Mouse (Mus musculus) liver, postnatal 0 days (tissue): ENCODE results near the gene Nr6a1. TPM values are rescaled to one million over a fixed set of nuclear protein-coding genes. Genes with fewer than 3 reads are reported as not detected.
A peak's percentile ranks its signal among the peaks of the same experiment; 100 is the strongest.

Experiments
- ATAC-seq: fragments of 200-750 bp; cut with Nextera tagmentation; 2 replicates; pipeline ENCODE4 v1.8.0; 2017; ENCODE audit warnings: mild to moderate bottlenecking, moderate library complexity
- DNase-seq: peaks from one replicate; pipeline ENCODE4 v3.0.0-alpha.2; 2016
- H3K27ac ChIP-seq: fragments of 300-500 bp; sonication (generic); 2 replicates; pipeline ENCODE4 v1.5.1; 2014; ENCODE audit warnings: antibody characterized with exemption, moderate library complexity, mild to moderate bottlenecking, low read depth
- H3K27me3 ChIP-seq: fragments of 300-500 bp; sonication (generic); 2 replicates; pipeline ENCODE4 v1.6.1; 2014; ENCODE audit warnings: low read length, control low read depth, mixed read lengths; ENCODE audit not compliant: insufficient read depth
- H3K36me3 ChIP-seq: fragments of 300-500 bp; sonication (generic); replicated peaks from 2 replicates; pipeline ENCODE4 v1.6.1; 2014; ENCODE audit warnings: mild to moderate bottlenecking, control low read depth, low read length, moderate library complexity, mixed read lengths; ENCODE audit not compliant: insufficient read depth
- H3K4me1 ChIP-seq: fragments of 300-500 bp; sonication (generic); 2 replicates; pipeline ENCODE4 v1.6.1; 2014; ENCODE audit warnings: antibody characterized with exemption, mild to moderate bottlenecking, control low read depth; ENCODE audit not compliant: insufficient read depth
- H3K4me2 ChIP-seq: fragments of 300-500 bp; sonication (generic); 2 replicates; pipeline ENCODE4 v1.6.1; 2014; ENCODE audit warnings: low read depth, mild to moderate bottlenecking, low read length, moderate library complexity, mixed read lengths
- H3K4me3 ChIP-seq: fragments of 300-500 bp; sonication (generic); 2 replicates; pipeline ENCODE4 v1.5.1; 2014; ENCODE audit warnings: low read depth, low read length
- H3K9ac ChIP-seq: fragments of 300-500 bp; sonication (generic); replicated peaks from 2 replicates; pipeline ENCODE4 v1.6.1; 2014; ENCODE audit warnings: mild to moderate bottlenecking, moderate library complexity
- H3K9me3 ChIP-seq: fragments of 300-500 bp; sonication (generic); 2 replicates; pipeline ENCODE4 v1.6.1; 2016; ENCODE audit warnings: mild to moderate bottlenecking, control low read depth, low read length, mixed read lengths
- CTCF ChIP-seq: sonication (generic); IDR thresholded peaks from 2 replicates; pipeline ENCODE4 v1.5.1; 2016; ENCODE audit warnings: antibody characterized with exemption, low read depth
- EP300 ChIP-seq: IDR thresholded peaks from 2 replicates; pipeline ENCODE4 v1.6.1; 2016; ENCODE audit warnings: antibody characterized with exemption, low read depth, mild to moderate bottlenecking
- WGBS: fragments of 180-500 bp; shearing (Covaris S2); extraction: QIAGEN DNeasy Blood & Tissue Kit; methylation state at CpG from one replicate; pipeline ENCODE4 v1.1.7; 2014; ENCODE audit not compliant: insufficient replicate concordance; 5-methylcytosine and 5-hydroxymethylcytosine counted together
- polyA plus RNA-seq: library from polyadenylated mRNA; unstranded; fragments of >200 nt; fragmentation: Nextera tagmentation; extraction: Ambion mirVana; gene quantifications from 2 replicates; pipeline ENCODE4 v1.2.1, GENCODE M21; 2015

Gene Nr6a1
- polyA plus RNA-seq, 1 experiment from 2014 or later = 1.1 TPM

GRCm38 (mm10) chr2:38700177-38700576 is 227.3 kb downstream of the Nr6a1 start:
- Histone ChIP-seq H3K4me3 (no peak overlapping the region), H3K27ac (no peak overlapping the region), H3K27me3 (0 out of 2 replicates have a peak, but pooled peaks cover 10% of the 10 kb centered on the region), H3K4me1 (no peaks in the 10 kb centered on the region), H3K9me3 (no peaks in the 10 kb centered on the region), H3K4me2 (no peak overlapping the region), H3K36me3 (no peaks in the 10 kb centered on the region), H3K9ac (no peak overlapping the region)
- DNase-seq (no peak), ATAC-seq (no peak)
- 61% methylated on average over 5 of the region's 5 CpGs for WGBS
- TF ChIP-seq CTCF = no peak
- TF ChIP-seq EP300 = no peak

GRCm38 (mm10) chr2:38698623-38699022 is 228.9 kb downstream of the Nr6a1 start:
- Histone ChIP-seq H3K36me3 (no peaks in the 10 kb centered on the region), H3K27me3 (0 out of 2 replicates have a peak, but pooled peaks cover 7% of the 10 kb centered on the region), H3K27ac (no peak overlapping the region), H3K9ac (no peak overlapping the region), H3K4me1 (no peaks in the 10 kb centered on the region), H3K9me3 (no peaks in the 10 kb centered on the region), H3K4me3 (no peak overlapping the region), H3K4me2 (no peak overlapping the region)
- DNase-seq (no peak), ATAC-seq (no peak)
- no peak for TF ChIP-seq EP300
- no peak for TF ChIP-seq CTCF
- WGBS = 79% methylated on average over 5 of the region's 5 CpGs

GRCm38 (mm10) chr2:38697128-38698120 is 230.1 kb downstream of the Nr6a1 start:
- Histone ChIP-seq H3K27me3 (0 out of 2 replicates have a peak, but pooled peaks cover 7% of the 10 kb centered on the region), H3K27ac (no peak overlapping the region), H3K36me3 (no peaks in the 10 kb centered on the region), H3K9ac (no peak overlapping the region), H3K4me3 (no peak overlapping the region), H3K4me2 (no peak overlapping the region), H3K9me3 (no peaks in the 10 kb centered on the region), H3K4me1 (no peaks in the 10 kb centered on the region)
- ATAC-seq = no peak
- no peak for TF ChIP-seq EP300
- TF ChIP-seq CTCF = no peak
- WGBS = 61% methylated on average over 27 of the region's 27 CpGs
- no peak for DNase-seq

DNA sequence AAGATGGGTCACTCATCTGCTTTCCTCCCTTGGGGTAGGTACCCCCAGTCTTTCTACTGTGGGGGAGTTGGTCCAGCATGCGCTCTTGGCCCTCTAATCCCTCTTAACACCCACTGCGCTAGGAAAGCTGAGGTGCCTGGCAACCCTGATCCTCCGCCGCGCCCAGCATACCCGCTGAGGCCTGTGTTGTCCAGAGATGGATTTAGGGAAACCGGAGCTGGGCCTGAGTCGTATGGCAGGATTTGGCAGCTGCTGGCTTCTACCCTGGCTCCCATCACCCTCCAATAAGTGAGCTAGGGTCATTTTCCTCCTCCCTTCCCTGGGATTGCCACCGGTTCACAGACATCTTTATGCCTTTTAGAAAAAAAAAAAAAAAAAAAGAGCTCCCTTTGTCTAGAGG is 231.7 kb downstream of the Nr6a1 start:
- H3K9me3 ChIP-seq = no peaks in the 10 kb centered on the region
- H3K4me3 ChIP-seq = no peak overlapping the region
- TF ChIP-seq CTCF (no peak), EP300 (no peak)
- H3K4me2 ChIP-seq = no peak overlapping the region
- no peaks in the 10 kb centered on the region for H3K36me3 ChIP-seq
- no peak overlapping the region for H3K9ac ChIP-seq
- no peak for DNase-seq
- H3K27ac ChIP-seq = no peak overlapping the region
- 73% methylated on average over 9 of the region's 9 CpGs for WGBS
- no peak for ATAC-seq
- no peaks in the 10 kb centered on the region for H3K4me1 ChIP-seq
- 0 out of 2 replicates have a peak, but pooled peaks cover 10% of the 10 kb centered on the region for H3K27me3 ChIP-seq

DNA sequence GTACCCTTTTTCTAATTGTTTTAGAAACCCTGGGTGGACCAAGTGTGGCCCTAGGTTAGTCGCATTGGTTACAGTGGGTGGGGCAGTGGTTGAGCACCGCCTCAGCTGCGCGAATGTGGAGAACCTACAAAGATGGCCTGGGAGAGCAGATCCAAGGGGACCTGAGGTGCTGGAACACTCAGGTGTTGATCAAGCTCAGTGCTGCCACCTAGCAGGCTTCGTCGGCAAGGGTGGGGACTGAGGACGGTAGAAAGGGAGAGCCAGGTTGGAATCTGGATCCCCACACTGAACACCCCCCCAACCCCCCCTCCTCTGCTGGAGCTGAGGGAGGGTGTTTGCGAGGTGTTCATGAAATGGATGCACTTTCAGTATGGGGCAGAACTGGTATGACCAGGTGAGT is 235.9 kb downstream of the Nr6a1 start:
- ATAC-seq = no peak
- H3K27me3 ChIP-seq = peaks cover 13% of the 10 kb centered on the region; the same call in 1 of the 2 replicates

GRCm38 (mm10) chr2:38689881-38690280 is 237.6 kb downstream of the Nr6a1 start:
- Histone ChIP-seq H3K27me3 (peaks cover 12% of the 10 kb centered on the region; the same call in 1 of the 2 replicates), H3K9ac (no peak overlapping the region), H3K9me3 (no peaks in the 10 kb centered on the region), H3K4me3 (no peak overlapping the region), H3K36me3 (no peaks in the 10 kb centered on the region), H3K27ac (no peak overlapping the region), H3K4me2 (no peak overlapping the region), H3K4me1 (no peaks in the 10 kb centered on the region)
- ATAC-seq (no peak), DNase-seq (no peak)
- no peak for TF ChIP-seq EP300
- TF ChIP-seq CTCF = no peak
- WGBS = 60% methylated on average over 1 of the region's 1 CpGs

More for the DNA sequence above, 235.9 kb downstream of the Nr6a1 start:
- DNase-seq = peak; percentile 70
- WGBS = 11% methylated on average over 8 of the region's 8 CpGs
- peak; percentile 68 for TF ChIP-seq CTCF
- TF ChIP-seq EP300 = no peak
- H3K27ac ChIP-seq = no peak overlapping the region
- no peak overlapping the region for H3K4me3 ChIP-seq
- H3K9me3 ChIP-seq = no peaks in the 10 kb centered on the region
- H3K4me1 ChIP-seq = no peaks in the 10 kb centered on the region
- H3K9ac ChIP-seq = no peak overlapping the region
- no peak overlapping the region for H3K4me2 ChIP-seq
- H3K36me3 ChIP-seq = no peaks in the 10 kb centered on the region
